In the genomic region with DNA sequence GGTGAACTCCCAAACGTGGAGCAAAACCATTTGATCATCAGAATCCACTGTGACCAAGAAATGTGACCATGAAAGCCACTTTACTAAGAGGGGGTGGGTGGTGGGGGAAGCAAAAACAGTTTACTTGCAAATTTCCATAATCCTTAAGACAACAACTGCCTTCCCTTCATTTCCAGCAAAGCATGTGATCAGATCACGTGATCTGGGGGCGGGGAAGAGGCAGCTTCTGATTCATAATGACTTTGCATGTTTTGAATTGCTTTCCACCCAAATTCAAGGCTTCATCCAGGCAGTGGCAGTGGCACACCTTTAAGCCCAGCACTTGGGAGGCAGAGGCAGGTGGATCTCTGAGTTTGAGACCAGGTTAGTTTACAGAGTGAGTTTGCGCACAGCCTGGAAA, we compare ENCODE assay signal across 13 mouse cellular contexts.
A peak's percentile ranks its signal among the peaks of the same experiment; 100 is the strongest.
DNase-seq lines count a peak whose midpoint lies in the region; TF ChIP-seq lines count a peak whose summit lies in the region.
"Had no signal": no experiment of that assay in that cellular context is flagged by ENCODE, and none has a peak within 500 bp of the region (broad histone marks: within the 10 kb centered on the region; RNA-seq: fewer than 3 reads in every experiment).

No protein-coding gene starts in this region.

- no peak for TF ChIP-seq POLR2A in myocyte (IDR thresholded peaks at IDR 0.05; ENCODE audit: insufficient read length, low read depth)

- peaks cover 43% of the 10 kb centered on the region for H3K79me2 ChIP-seq in myocyte (ENCODE audit: control insufficient read depth, insufficient read depth)

- H3K4me1 ChIP-seq in brown adipose tissue, adult 24 weeks (ENCODE audit: control insufficient read depth, insufficient read depth, insufficient read length, low read length), result peaks cover 22% of the 10 kb centered on the region
- H3K4me1 ChIP-seq: midbrain, embryonic 15.5 days had no signal

- H3K4me2 ChIP-seq in myocyte (ENCODE audit: low read depth), result no peak overlapping the region
- H3K4me2 ChIP-seq: midbrain, embryonic 15.5 days; neural tube, embryonic 15.5 days had no signal

- H3K36me3 ChIP-seq in myocyte (ENCODE audit: control insufficient read depth, insufficient read depth), result peaks cover 23% of the 10 kb centered on the region
- H3K36me3 ChIP-seq: midbrain, embryonic 15.5 days; neural tube, embryonic 15.5 days had no signal

- H3K27me3 ChIP-seq in myocyte (ENCODE audit: control insufficient read depth, insufficient read depth, insufficient read length), result no peaks in the 10 kb centered on the region
- H3K27me3 ChIP-seq: midbrain, embryonic 15.5 days; neural tube, embryonic 15.5 days had no signal

- peak overlapping the region; percentile 95 for H3K27ac ChIP-seq in brown adipose tissue, adult 24 weeks (replicated peaks; ENCODE audit: low read depth, low read length)
- H3K27ac ChIP-seq: midbrain, embryonic 15.5 days; neural tube, embryonic 15.5 days had no signal

- DNase-seq in kidney, adult 9 months, result peak; percentile 54
- DNase-seq in kidney, postnatal 14 days, result no peak
- peak; percentile 89 for DNase-seq in ES-CJ7 (ENCODE audit: low read depth, low spot score)
- no peak for DNase-seq in gastrocnemius, postnatal 10 days
- DNase-seq in right cerebral cortex, postnatal 4 days, result no peak
- DNase-seq: cerebellum, adult 11-12 months; left cerebral cortex, postnatal 4 days; lung, postnatal 10 days; thymus, postnatal 36 days had no signal

- H3K4me3 ChIP-seq in brown adipose tissue, adult 24 weeks (ENCODE audit: insufficient read depth, low read depth, low read length), result no peak overlapping the region
- H3K4me3 ChIP-seq in myocyte, result no peak overlapping the region
- H3K4me3 ChIP-seq: midbrain, embryonic 15.5 days; neural tube, embryonic 15.5 days had no signal

- H3ac ChIP-seq in myocyte (ENCODE audit: control insufficient read depth, insufficient read length), result no peak overlapping the region

TF ChIP-seq in myocyte, 11 proteins besides CTCF, POLR2A, EP300 and RAD21:
- TF ChIP-seq SRF (IDR thresholded peaks at IDR 0.05; ENCODE audit: control insufficient read depth, insufficient read length, low read depth) (no peak), USF1 (IDR thresholded peaks at IDR 0.05; ENCODE audit: low read depth) (peak; percentile 61)
TF ChIP-seq in myocyte: peak in this region for 1.

Comparison
In these comparisons a context has a peak if more than half of its experiments do, and no peak if none do; other contexts are left out.
1. DNase-seq: peak in kidney, adult 9 months (single experiment) and ES-CJ7 (single experiment); none in kidney, postnatal 14 days (single experiment), gastrocnemius, postnatal 10 days (single experiment) and right cerebral cortex, postnatal 4 days (single experiment).